Comparison of ENCODE assay signal across 8 mouse cellular contexts in the genomic region with DNA sequence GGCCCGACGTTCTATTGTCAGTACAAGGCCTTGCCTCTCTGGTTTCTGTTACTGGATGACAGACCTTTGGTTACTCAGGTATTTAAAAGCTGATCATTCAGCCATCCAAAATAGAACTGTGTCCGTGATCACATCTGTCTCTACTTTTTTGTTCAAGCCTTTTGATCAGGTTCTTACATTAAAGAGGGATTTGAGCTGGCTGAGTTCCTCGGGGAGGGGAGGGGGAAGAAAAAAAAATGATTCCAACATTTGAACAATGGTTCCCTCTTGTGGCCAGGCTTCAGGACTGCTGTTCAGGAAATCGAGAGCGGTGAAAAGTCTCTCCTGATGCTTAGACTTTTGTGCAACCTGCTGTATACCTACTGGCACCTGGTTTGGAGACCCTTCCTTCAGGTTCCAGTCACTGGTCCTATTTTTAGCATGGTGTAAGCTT.
DNase-seq lines count a peak whose midpoint lies in the region; ATAC-seq lines count a peak whose summit lies in the region.

No protein-coding gene starts in this region.

- 15% methylated on average over 6 of the region's 6 CpGs for WGBS in forebrain, embryonic 14.5 days

- no peaks in the 10 kb centered on the region for H3K9me3 ChIP-seq in forebrain, embryonic 14.5 days (replicated peaks; ENCODE audit: control insufficient read depth, low read length)

- H3K4me3 ChIP-seq in forebrain, embryonic 14.5 days (ENCODE audit: low read depth, low read length): no peak overlapping the region

- no peaks in the 10 kb centered on the region for H3K27me3 ChIP-seq in forebrain, embryonic 14.5 days (replicated peaks; ENCODE audit: control insufficient read depth, insufficient read depth, low read length)

- DNase-seq in kidney, adult 8-10 months: peak; percentile 6 to 21
- DNase-seq in kidney, adult 11 months: no peak
- DNase-seq in brain, embryonic 18.5 days (ENCODE audit: low read depth, low spot score): peak; percentile 71
- peak; percentile 89 for DNase-seq in forebrain, embryonic 14.5 days (ENCODE audit: low spot score)
- DNase-seq in kidney, postnatal 4 days: peak; percentile 27 to 41
- peak; percentile 20 to 34 for DNase-seq in right cerebral cortex, postnatal 36 days (ENCODE audit: low spot score in 2 of 2)
- DNase-seq in urinary bladder, postnatal 10 days (ENCODE audit: low spot score): no peak

- no peak overlapping the region for H3K4me2 ChIP-seq in forebrain, embryonic 14.5 days (ENCODE audit: low read length)

- H3K4me1 ChIP-seq in forebrain, embryonic 14.5 days (ENCODE audit: control insufficient read depth, insufficient read depth, low read length): peaks cover 8% of the 10 kb centered on the region

- ATAC-seq in forebrain, embryonic 14.5 days: peak; percentile 51
- ATAC-seq in megakaryocyte-erythroid progenitor cell, adult 5-6 weeks (replicated peaks; ENCODE audit: low FRiP score, low TSS enrichment, poor library complexity, severe bottlenecking): 0 out of 2 replicates have a peak, but pooled peaks have one; percentile 41

- no peak overlapping the region for H3K9ac ChIP-seq in forebrain, embryonic 14.5 days (ENCODE audit: low read length)

- no peak overlapping the region for H3K27ac ChIP-seq in forebrain, embryonic 14.5 days (ENCODE audit: low read depth, low read length)

- no peaks in the 10 kb centered on the region for H3K36me3 ChIP-seq in forebrain, embryonic 14.5 days (ENCODE audit: control insufficient read depth, insufficient read depth, low read length)

Comparison
In these comparisons a context has a peak if more than half of its experiments do, and no peak if none do; other contexts are left out.
1. DNase-seq: peak in kidney, adult 8-10 months (2 of 2), brain, embryonic 18.5 days (single experiment), forebrain, embryonic 14.5 days (single experiment), kidney, postnatal 4 days (2 of 2) and right cerebral cortex, postnatal 36 days (2 of 2); none in kidney, adult 11 months (single experiment) and urinary bladder, postnatal 10 days (single experiment).